Mouse (Mus musculus): ENCODE results near the gene Lpcat3. TPM values are rescaled to one million over a fixed set of nuclear protein-coding genes. Genes with fewer than 3 reads are reported as not detected.

Gene Lpcat3
- polyA plus RNA-seq, 1 experiment from 2014 or later: 134 TPM

DNA sequence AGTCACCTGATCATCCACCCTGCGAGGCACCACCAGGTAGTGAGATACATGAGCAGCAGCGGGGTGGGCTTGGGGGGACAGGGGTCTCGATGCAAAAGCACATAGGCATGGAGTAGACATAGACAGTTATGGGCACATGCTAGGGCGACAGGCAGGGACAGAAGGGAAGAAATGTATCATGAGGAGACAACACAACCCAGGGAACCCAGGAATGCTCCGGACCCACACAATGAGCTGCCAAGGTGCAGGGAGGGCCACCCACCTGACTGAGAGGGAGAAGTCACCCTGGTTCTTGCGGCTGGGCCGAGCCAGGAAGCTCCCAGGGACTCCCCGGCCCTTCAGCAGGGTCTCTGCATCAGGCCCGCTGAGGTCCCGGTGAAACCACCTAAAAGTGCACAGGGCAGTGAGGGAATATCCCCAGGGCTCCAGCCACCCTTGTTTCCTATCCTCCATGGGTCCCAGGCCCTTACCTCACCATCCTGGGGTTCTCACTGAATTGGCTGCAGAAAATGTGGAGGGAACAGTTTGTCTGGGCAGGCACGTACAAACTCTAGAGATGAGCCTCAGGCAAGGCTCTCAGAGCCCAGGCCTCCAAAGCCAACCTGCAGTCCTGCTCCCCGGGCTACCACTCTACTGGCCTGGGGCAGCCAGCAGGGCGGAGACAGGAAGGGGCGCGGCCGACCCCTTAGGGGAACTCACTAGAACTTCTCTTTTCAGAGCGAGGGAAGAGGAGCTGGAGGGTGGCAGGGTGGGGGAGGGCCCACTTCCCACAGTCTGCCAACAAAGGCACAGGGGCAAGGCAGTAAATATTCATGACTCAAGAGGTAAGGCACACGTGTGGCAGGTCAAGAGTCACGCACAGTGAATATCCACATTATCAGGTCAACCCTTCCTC, 69.9 kb downstream of the Lpcat3 start:
- 54% methylated on average over 19 of the region's 19 CpGs for WGBS
- Histone ChIP-seq H3K4me2 (replicated peaks) (no peak overlapping the region), H3K27ac (no peak overlapping the region), H3K9me3 (no peaks in the 10 kb centered on the region), H3K36me3 (no peaks in the 10 kb centered on the region), H3K4me1 (replicated peaks) (peaks cover 10% of the 10 kb centered on the region; the same call in 1 of the 2 replicates), H3K4me3 (replicated peaks) (no peak overlapping the region; the same call in 1 of the 2 replicates), H3K27me3 (replicated peaks) (no peaks in the 10 kb centered on the region), H3K9ac (peak overlapping the region; percentile 21; the same call in 1 of the 2 replicates)
- peak; percentile 46 for ATAC-seq

DNA sequence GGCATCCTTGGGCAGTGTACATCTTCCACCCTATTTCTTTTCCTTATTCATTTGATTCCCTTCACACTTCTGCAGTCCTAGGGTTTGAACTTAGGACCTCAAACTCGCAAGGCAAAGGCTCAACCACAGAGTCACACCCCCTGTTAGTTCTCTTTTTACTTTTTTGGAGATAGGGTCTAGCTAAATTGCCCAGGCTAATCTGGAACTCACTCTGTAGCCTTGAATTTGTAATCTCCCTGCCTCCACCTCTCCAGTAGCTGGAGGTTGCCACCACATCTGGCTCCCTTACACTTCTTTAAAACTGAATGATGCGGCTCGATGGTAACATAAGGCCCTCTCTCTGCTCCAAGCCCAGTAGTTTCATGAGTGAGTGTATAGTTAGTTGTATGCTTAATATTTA, 71.6 kb downstream of the Lpcat3 start:
- Histone ChIP-seq H3K27ac (no peak overlapping the region), H3K9ac (no peak overlapping the region), H3K4me3 (replicated peaks) (no peak overlapping the region), H3K27me3 (replicated peaks) (no peaks in the 10 kb centered on the region), H3K4me1 (replicated peaks) (peaks cover 12% of the 10 kb centered on the region), H3K36me3 (no peaks in the 10 kb centered on the region), H3K9me3 (no peaks in the 10 kb centered on the region), H3K4me2 (replicated peaks) (no peak overlapping the region)
- WGBS: 91% methylated on average over 3 of the region's 3 CpGs
- ATAC-seq: no peak

DNA sequence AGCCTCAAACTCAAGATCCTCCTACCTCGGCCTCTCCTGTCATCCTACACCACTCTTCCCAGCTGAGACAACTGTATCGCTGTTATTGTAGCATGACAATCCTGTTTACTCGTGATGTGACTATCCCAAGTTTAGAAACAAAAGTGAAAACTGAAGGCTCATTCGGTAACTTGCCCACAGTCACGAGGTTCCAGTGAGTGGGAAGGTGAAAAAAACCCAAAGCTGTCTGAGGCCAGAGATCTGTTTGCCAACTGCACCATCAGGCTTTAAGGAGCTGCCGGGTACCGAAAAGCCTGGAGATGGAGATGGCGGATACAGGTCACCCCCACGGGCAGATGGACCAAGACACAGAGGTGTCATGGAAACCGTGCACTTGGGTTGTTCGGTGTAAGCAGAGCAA, 74.2 kb downstream of the Lpcat3 start:
- 93% methylated on average over 11 of the region's 11 CpGs for WGBS
- ATAC-seq: no peak

DNA sequence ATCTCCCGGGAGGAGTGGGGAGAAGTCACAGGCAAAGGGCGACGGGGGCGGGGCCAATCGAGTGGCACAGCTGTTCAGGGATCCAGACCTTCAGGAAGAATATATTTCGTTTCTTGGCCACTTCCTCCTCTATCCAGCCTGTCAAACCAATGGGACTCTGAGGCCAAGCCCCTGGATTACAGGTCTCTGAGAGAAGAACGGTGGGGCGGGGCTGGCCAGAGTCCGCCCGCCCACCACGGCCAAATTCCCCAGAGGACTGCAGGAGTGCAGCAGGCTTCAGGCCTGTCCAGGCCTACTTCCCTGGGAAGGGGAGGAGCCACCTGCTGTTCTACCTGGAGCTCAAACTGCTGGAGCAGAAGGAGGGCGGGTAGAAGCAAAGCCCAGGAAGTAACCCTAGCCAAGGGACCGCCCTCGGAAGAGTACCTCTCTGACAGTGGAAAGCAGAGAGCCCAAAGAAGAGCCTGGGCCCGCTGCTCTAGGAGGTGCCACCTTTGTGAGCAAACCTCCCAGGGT, 75.7 kb downstream of the Lpcat3 start, which contains the start of gene Ptpn6:
Gene Ptpn6, minus strand, starts transcription at position 204 of the 513 bp plus-strand sequence.
- H3K4me1 ChIP-seq (replicated peaks): peaks cover 14% of the 10 kb centered on the region
- peak; percentile 86 for ATAC-seq
- 15% methylated on average over 15 of the region's 15 CpGs for WGBS
- no peaks in the 10 kb centered on the region for H3K9me3 ChIP-seq
- no peaks in the 10 kb centered on the region for H3K27me3 ChIP-seq (replicated peaks)
- H3K4me3 ChIP-seq (replicated peaks): peak within 1 kb of the TSS; percentile 26
- peak within 1 kb of the TSS; percentile 74 for H3K27ac ChIP-seq
- H3K36me3 ChIP-seq: peaks cover 7% of the 10 kb centered on the region; the same call in 1 of the 2 replicates
- H3K9ac ChIP-seq: no peak within 1 kb of the TSS
- H3K4me2 ChIP-seq (replicated peaks): peak within 1 kb of the TSS; percentile 48

More for the DNA sequence above, 74.2 kb downstream of the Lpcat3 start:
- H3K27me3 ChIP-seq (replicated peaks): no peaks in the 10 kb centered on the region
- H3K4me2 ChIP-seq (replicated peaks): no peak overlapping the region
- no peak overlapping the region for H3K4me3 ChIP-seq (replicated peaks)
- H3K9me3 ChIP-seq: no peaks in the 10 kb centered on the region
- peaks cover 21% of the 10 kb centered on the region for H3K4me1 ChIP-seq (replicated peaks)
- H3K36me3 ChIP-seq: no peaks in the 10 kb centered on the region
- no peak overlapping the region for H3K9ac ChIP-seq
- H3K27ac ChIP-seq: no peak overlapping the region

DNA sequence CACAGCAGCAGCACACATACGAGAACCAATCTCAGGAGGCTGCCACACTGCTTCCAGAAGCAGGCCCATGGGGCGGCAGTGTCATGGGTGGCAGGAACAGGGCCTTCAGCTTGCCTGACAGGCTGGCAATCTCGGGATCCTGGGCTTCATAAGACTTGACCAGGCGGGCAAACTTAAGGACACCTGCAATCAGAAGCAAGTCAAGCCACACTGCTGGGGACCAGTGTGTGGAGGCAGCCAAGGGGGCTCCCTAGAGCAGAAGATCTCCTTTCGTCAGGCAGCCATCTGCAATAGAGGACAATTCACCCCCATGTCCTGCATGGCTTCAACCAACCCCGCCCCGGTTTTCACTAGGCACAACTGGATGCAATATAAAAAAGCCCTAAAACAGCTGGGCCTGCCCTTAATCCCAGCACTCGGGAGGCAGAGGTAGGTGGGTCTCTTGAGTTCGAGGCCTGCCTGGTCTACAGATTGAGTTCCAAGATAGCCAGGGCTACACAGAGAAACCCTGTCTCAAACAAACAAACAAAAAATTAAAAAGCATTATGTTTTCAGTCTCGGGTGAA, 76.5 kb downstream of the Lpcat3 start:
- H3K4me1 ChIP-seq (replicated peaks): peaks cover 14% of the 10 kb centered on the region
- no peak overlapping the region for H3K4me3 ChIP-seq (replicated peaks)
- H3K27me3 ChIP-seq (replicated peaks): no peaks in the 10 kb centered on the region
- ATAC-seq: no peak
- no peaks in the 10 kb centered on the region for H3K9me3 ChIP-seq
- peak overlapping the region; percentile 74 for H3K27ac ChIP-seq
- WGBS: 81% methylated on average over 10 of the region's 10 CpGs
- peak overlapping the region; percentile 48 for H3K4me2 ChIP-seq (replicated peaks)
- peaks cover 9% of the 10 kb centered on the region; the same call in 1 of the 2 replicates for H3K36me3 ChIP-seq
- no peak overlapping the region for H3K9ac ChIP-seq

DNA sequence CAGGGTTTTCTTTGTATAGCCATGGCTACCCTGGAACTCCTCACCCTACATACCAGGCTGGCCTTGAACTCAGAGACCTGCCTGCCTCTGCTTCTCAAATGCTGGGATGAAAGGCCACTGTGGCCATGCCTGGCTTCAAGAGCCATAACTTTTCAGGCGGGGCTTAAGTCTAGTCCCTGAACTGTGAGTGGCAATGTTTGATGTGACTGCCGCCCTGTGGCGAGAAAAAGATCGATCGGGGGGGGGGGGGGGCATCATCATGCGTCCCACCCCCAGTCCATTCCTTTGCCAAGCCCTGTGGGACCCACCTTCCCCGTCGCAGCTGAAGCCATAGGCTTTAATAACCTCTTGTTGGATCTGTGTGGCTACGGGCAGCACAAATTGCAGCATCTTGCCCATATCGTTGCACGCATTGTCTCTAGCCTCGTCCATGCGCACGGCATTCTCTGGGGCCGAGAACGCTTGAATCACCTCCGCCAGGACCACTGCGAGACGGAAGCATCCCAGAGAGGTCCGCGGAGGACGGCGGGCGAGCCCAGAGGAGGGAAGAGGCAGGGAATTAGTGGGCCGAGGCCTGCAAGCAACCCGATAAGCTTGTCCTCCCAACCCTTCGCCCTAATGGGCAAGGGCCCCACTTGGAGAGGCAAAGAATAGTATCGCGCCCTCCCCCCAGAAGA, 77.5 kb downstream of the Lpcat3 start:
- Histone ChIP-seq H3K9me3 (no peaks in the 10 kb centered on the region), H3K4me1 (replicated peaks) (peaks cover 21% of the 10 kb centered on the region), H3K27ac (peak overlapping the region; percentile 99), H3K36me3 (peaks cover 14% of the 10 kb centered on the region), H3K9ac (peak overlapping the region; percentile 80), H3K4me2 (replicated peaks) (peak overlapping the region; percentile 89), H3K4me3 (replicated peaks) (peak overlapping the region; percentile 59), H3K27me3 (replicated peaks) (no peaks in the 10 kb centered on the region)
- under 1% methylated on average over 29 of the region's 29 CpGs for WGBS
- ATAC-seq: peak; percentile 2

DNA sequence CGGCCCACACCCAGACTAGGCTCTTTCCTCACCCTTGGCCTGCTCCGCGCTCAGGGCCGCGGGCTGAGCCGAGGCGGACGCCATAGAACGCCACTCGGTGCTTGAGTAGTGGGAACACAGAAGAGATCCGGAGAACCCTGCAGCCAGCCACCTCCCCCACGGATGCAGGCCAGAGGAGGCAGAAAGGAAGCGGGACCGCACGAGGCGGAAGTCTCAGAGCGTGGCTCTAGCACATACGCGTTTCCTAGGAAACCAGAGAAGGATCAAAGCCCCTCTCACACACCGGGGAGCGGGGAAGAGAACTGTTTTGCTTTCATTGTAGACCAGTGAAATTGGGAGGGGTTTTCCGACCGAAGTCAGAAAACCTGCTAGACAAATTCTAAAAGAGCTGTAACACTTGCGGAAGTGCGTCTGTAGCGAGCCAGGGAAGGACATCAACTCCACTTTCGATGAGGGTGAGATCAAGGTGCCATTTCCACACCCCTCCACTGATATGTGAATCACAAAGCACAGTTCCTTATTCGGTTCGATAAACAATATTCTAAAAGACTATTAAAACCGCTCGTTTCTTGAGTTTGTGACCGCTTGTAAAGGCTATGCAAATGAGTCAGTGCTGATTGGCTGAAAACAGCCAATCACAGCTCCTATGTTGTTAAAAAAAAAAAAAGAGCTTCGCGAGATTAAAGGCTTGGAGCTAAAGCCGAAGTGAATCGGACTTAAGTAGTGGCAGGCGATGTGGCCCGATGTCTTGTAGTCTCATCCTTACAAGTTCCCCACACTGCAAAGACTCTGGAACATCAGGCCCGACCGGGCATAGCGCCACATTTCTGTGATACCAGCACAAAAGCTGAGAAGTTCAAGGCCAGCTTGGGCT, 78.3 kb downstream of the Lpcat3 start, which contains the start of gene Grcc10:
Gene Grcc10, minus strand, starts transcription at position 487 of the 874 bp plus-strand sequence.
- Histone ChIP-seq H3K4me2 (replicated peaks) (peak within 1 kb of the TSS; percentile 89), H3K27me3 (replicated peaks) (no peaks in the 10 kb centered on the region), H3K36me3 (peaks cover 14% of the 10 kb centered on the region), H3K9ac (peak within 1 kb of the TSS; percentile 80), H3K9me3 (no peaks in the 10 kb centered on the region), H3K4me3 (replicated peaks) (peak within 1 kb of the TSS; percentile 59), H3K4me1 (replicated peaks) (peaks cover 25% of the 10 kb centered on the region), H3K27ac (peak within 1 kb of the TSS; percentile 99)
- ATAC-seq: peak; percentile 78
- under 1% methylated on average over 41 of the region's 41 CpGs for WGBS

DNA sequence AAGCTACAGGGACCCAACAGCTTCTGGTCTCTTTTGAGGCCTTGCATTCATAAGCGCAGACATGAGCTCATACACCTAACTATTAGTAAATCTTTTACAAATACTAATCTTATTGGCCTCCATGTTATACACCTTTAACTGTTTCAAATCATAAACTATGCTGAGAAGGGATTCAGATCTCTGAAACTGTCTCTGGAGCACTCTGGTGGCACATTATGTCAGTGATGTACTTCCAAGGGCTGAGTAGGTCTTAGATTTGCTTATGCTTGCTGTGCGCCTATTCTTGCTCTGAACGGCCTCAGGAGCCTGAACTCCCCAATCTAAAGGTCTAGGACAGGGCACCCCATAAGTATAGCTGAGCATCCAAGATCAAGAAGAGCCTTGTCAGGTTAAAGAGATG, 79.0 kb downstream of the Lpcat3 start:
- Histone ChIP-seq H3K27ac (peak overlapping the region; percentile 99), H3K36me3 (peaks cover 15% of the 10 kb centered on the region), H3K9ac (peak overlapping the region; percentile 36), H3K4me1 (replicated peaks) (peaks cover 32% of the 10 kb centered on the region), H3K4me3 (replicated peaks) (peak overlapping the region; percentile 59), H3K27me3 (replicated peaks) (no peaks in the 10 kb centered on the region), H3K4me2 (replicated peaks) (peak overlapping the region; percentile 89), H3K9me3 (no peaks in the 10 kb centered on the region)
- ATAC-seq: no peak
- WGBS: 66% methylated on average over 3 of the region's 3 CpGs

DNA sequence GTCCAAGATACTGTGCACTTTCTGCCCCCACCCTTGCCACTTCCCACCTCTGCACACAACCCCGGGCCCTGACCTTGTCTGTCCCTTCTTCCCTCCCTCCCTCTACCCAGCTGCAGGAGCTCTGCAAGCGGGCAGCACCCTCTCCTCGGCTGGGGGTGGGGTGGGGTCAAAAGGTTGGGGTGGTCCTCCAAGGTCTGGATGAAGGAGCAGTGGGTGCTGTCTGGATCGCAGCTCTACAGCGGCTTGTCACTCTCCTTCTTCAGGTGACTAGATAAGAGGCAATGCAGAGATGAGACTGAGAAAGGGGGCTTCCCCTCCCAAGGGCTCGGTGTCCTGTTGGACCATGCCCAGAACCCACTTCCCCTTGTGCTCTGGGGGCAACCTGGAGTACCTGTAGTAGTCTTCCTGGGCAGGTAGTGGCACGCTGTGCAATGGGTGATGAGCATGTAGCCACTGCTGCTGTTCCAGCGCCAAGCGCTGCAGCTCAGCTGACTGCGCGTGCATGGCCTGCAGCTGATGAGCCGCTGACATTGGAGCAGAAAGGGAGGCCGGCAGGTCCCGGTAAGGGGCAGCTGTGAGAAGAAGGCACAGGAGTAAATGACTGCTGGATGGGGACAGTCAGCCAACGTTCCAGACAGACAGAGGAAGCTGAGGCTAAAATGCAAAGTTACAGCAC, 80.2 kb downstream of the Lpcat3 start:
- no peak overlapping the region for H3K27ac ChIP-seq
- peaks cover 26% of the 10 kb centered on the region for H3K36me3 ChIP-seq
- ATAC-seq: no peak
- 90% methylated on average over 15 of the region's 15 CpGs for WGBS
- H3K27me3 ChIP-seq (replicated peaks): no peaks in the 10 kb centered on the region
- H3K9ac ChIP-seq: no peak overlapping the region
- H3K4me3 ChIP-seq (replicated peaks): no peak overlapping the region
- no peak overlapping the region for H3K4me2 ChIP-seq (replicated peaks)
- no peaks in the 10 kb centered on the region for H3K9me3 ChIP-seq
- peaks cover 37% of the 10 kb centered on the region for H3K4me1 ChIP-seq (replicated peaks)

DNA sequence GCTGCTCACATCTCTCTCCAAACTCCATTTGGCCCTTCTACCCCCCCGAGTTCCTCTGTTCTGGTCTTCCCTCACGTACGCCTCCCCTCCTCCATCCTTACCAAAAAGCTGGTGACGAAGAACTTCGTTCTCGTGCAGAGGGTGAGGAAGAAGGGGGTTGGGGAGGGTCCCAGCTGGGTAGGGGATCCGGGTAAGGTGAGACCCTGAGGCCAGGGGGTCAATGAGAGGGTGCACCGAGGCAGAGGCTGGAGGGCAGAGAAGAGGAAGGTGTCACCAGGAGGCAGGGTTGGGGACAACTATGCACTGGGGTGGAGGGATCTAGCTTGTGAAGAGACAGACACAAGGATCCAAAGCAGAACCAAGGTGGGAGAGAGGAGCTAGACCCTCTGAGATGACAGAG, 80.8 kb downstream of the Lpcat3 start:
- WGBS: 89% methylated on average over 8 of the region's 8 CpGs
- no peaks in the 10 kb centered on the region for H3K27me3 ChIP-seq (replicated peaks)
- peaks cover 32% of the 10 kb centered on the region for H3K36me3 ChIP-seq
- H3K4me2 ChIP-seq (replicated peaks): no peak overlapping the region
- H3K9me3 ChIP-seq: no peaks in the 10 kb centered on the region
- H3K9ac ChIP-seq: no peak overlapping the region
- no peak overlapping the region for H3K4me3 ChIP-seq (replicated peaks)
- no peak overlapping the region for H3K27ac ChIP-seq
- peaks cover 35% of the 10 kb centered on the region for H3K4me1 ChIP-seq (replicated peaks)
- no peak for ATAC-seq
